Mouse (Mus musculus): ENCODE measurements at regions not wholly inside any gene's neighbourhood (a gene's known extent, or its start where the extent isn't known, plus 50 kb on each side); places are given as distances from the start of the nearest gene placed in this dataset.

DNA sequence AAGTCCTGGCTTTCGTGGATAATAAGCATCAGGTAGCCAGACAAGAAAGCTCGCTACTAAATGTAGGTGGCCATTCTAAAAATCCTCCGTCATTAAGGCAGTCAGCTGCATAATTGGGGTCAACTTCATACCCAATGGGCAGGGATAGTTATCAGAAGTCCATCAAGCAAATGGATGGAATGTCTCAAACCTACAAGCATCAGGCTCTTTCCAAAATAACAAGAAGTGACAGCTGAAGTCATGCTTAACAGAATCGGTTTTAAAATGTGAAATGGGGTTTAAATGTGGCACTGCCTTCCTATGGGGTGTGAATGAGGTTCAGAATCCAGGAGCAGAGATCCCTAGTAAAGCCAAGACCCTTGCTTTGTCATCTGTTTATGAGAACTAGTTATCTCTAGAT is 650.2 kb downstream of the Diaph3 start:
- H3K36me3 ChIP-seq (ENCODE audit: insufficient read depth, low read length), result no peaks in the 10 kb centered on the region
- H3K4me1 ChIP-seq (replicated peaks; ENCODE audit: low read depth, low read length), result no peaks in the 10 kb centered on the region
- TF ChIP-seq CTCF (conservative IDR thresholded peaks at IDR 0.05; ENCODE audit: low read length) (no peak), NANOG (IDR thresholded peaks at IDR 0.05; ENCODE audit: borderline replicate concordance, low read length) (no peak), POU5F1 (IDR thresholded peaks at IDR 0.05; ENCODE audit: borderline replicate concordance, low read length) (no peak)
- no peaks in the 10 kb centered on the region for H3K27me3 ChIP-seq (ENCODE audit: insufficient read depth, low read length)
- no peaks in the 10 kb centered on the region for H3K9me3 ChIP-seq (ENCODE audit: low read length)
- H3K4me3 ChIP-seq (replicated peaks; ENCODE audit: low read length), result no peak overlapping the region

DNA sequence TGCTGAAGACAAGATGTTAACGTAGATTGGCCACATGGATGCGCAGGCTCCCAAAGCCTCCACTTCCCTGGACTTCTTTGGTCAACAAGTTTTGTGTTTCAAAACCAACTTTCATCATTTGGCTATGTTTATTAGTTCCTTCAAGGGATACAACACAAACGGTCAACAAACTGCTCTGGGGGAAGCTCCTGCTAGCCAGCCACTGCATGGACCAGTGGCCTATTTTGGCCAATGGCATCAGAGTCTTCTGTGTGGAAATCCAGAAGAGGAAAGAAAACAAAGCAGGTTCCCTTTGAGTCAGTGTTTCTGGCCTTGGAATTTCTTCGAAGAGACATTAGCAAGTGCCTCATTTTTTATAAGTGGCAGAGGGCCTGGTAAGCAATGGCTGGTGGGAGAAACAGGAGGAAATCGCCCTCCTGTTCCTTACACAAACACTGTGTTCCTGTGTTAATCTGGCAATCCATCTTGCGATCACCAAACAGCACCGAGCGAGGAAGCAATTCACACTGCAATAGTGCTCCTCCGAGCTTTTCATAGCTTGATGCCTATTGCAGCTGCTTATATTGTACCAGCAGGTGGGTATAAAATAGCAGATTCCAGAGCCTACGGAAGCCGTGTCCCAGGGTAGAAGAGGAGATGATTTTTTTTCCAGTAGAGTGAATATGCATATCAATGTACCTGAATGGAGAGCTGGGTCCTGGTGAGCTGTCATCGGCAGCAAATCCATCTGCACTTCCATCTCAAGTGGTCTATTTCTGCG is 651.0 kb downstream of the Diaph3 start:
- Histone ChIP-seq H3K27me3 (ENCODE audit: insufficient read depth, low read length) (no peaks in the 10 kb centered on the region), H3K9me3 (ENCODE audit: low read length) (no peaks in the 10 kb centered on the region), H3K36me3 (ENCODE audit: insufficient read depth, low read length) (no peaks in the 10 kb centered on the region), H3K4me3 (replicated peaks; ENCODE audit: low read length) (no peak overlapping the region), H3K4me1 (replicated peaks; ENCODE audit: low read depth, low read length) (no peaks in the 10 kb centered on the region)
- TF ChIP-seq POU5F1 (IDR thresholded peaks at IDR 0.05; ENCODE audit: borderline replicate concordance, low read length), result no peak
- TF ChIP-seq NANOG (IDR thresholded peaks at IDR 0.05; ENCODE audit: borderline replicate concordance, low read length), result no peak
- TF ChIP-seq CTCF (conservative IDR thresholded peaks at IDR 0.05; ENCODE audit: low read length), result no peak

- no peak for TF ChIP-seq NANOG (IDR thresholded peaks at IDR 0.05; ENCODE audit: borderline replicate concordance, low read length)
- TF ChIP-seq CTCF (conservative IDR thresholded peaks at IDR 0.05; ENCODE audit: low read length), result no peak
- no peak for TF ChIP-seq POU5F1 (IDR thresholded peaks at IDR 0.05; ENCODE audit: borderline replicate concordance, low read length)
- H3K4me3 ChIP-seq (replicated peaks; ENCODE audit: low read length), result no peak overlapping the region
- no peaks in the 10 kb centered on the region for H3K27me3 ChIP-seq (ENCODE audit: insufficient read depth, low read length)
- H3K4me1 ChIP-seq (replicated peaks; ENCODE audit: low read depth, low read length), result no peaks in the 10 kb centered on the region
- no peaks in the 10 kb centered on the region for H3K9me3 ChIP-seq (ENCODE audit: low read length)
- H3K36me3 ChIP-seq (ENCODE audit: insufficient read depth, low read length), result no peaks in the 10 kb centered on the region
Observed at GRCm38 (mm10) chr14:86489044-86489816, 651.8 kb downstream of the Diaph3 start.

DNA sequence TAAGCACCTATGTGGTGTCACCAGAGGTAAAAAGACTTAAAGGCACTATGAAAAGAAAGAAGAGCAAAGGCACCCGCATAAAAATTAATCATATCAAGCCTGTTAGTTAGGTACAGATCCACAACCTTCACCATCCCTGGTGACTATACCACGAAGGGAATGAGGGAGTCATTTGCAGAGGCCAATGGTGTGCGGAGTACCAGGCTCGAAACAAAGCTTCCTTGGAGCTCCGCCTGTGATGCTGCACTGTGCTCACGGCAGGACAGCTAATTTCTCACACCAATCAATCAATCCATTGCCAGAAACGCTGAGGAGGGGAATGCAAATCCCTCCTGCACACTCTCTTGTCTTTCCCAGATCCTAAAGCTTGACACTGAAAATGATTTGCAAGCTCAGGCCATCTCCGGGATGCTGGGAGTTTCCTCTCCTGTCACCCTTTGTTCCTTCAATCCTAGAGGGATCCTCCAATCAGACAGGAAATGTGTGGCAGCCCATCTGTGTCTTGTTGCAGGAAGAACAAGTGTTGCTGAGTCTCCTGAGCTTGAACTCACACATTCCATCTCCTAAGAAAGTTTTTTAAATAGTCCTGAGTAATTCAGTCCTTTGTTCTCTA is 653.6 kb downstream of the Diaph3 start:
- Histone ChIP-seq H3K9me3 (ENCODE audit: low read length) (no peaks in the 10 kb centered on the region), H3K27me3 (ENCODE audit: insufficient read depth, low read length) (no peaks in the 10 kb centered on the region), H3K4me3 (replicated peaks; ENCODE audit: low read length) (no peak overlapping the region), H3K36me3 (ENCODE audit: insufficient read depth, low read length) (no peaks in the 10 kb centered on the region), H3K4me1 (replicated peaks; ENCODE audit: low read depth, low read length) (no peaks in the 10 kb centered on the region)
- no peak for TF ChIP-seq NANOG (IDR thresholded peaks at IDR 0.05; ENCODE audit: borderline replicate concordance, low read length)
- no peak for TF ChIP-seq CTCF (conservative IDR thresholded peaks at IDR 0.05; ENCODE audit: low read length)
- no peak for TF ChIP-seq POU5F1 (IDR thresholded peaks at IDR 0.05; ENCODE audit: borderline replicate concordance, low read length)

DNA sequence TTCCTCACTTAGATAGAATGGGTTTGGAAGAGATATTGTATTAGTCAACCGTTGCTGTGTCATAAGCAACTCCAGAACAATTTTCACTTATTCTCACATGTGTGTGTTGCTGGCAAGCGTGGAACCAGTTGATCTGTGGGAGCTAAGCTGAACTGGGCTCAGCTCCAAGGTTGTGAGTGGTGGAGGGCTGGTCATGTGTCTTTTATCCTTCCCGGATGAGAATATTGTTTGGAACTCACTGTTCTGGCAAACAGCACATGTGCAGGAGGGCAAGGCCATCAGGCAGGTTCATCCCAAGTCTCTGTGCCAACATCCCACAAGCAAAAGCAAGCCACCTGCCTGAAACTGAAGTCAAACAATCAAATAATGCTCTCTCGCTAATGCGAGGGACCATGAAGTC is 656.8 kb downstream of the Diaph3 start:
- no peak for TF ChIP-seq NANOG (IDR thresholded peaks at IDR 0.05; ENCODE audit: borderline replicate concordance, low read length)
- TF ChIP-seq CTCF (conservative IDR thresholded peaks at IDR 0.05; ENCODE audit: low read length), result no peak
- H3K27me3 ChIP-seq (ENCODE audit: insufficient read depth, low read length), result no peaks in the 10 kb centered on the region
- H3K9me3 ChIP-seq (ENCODE audit: low read length), result no peaks in the 10 kb centered on the region
- no peaks in the 10 kb centered on the region for H3K36me3 ChIP-seq (ENCODE audit: insufficient read depth, low read length)
- H3K4me3 ChIP-seq (replicated peaks; ENCODE audit: low read length), result no peak overlapping the region
- H3K4me1 ChIP-seq (replicated peaks; ENCODE audit: low read depth, low read length), result no peaks in the 10 kb centered on the region

- Histone ChIP-seq H3K27me3 (ENCODE audit: insufficient read depth, low read length) (no peaks in the 10 kb centered on the region), H3K9me3 (ENCODE audit: low read length) (no peaks in the 10 kb centered on the region), H3K4me3 (replicated peaks; ENCODE audit: low read length) (no peak overlapping the region), H3K36me3 (ENCODE audit: insufficient read depth, low read length) (no peaks in the 10 kb centered on the region), H3K4me1 (replicated peaks; ENCODE audit: low read depth, low read length) (no peaks in the 10 kb centered on the region)
- TF ChIP-seq POU5F1 (IDR thresholded peaks at IDR 0.05; ENCODE audit: borderline replicate concordance, low read length), result no peak
- TF ChIP-seq NANOG (IDR thresholded peaks at IDR 0.05; ENCODE audit: borderline replicate concordance, low read length), result no peak
- no peak for TF ChIP-seq CTCF (conservative IDR thresholded peaks at IDR 0.05; ENCODE audit: low read length)
Observed at GRCm38 (mm10) chr14:86473604-86474003, 667.4 kb downstream of the Diaph3 start.

DNA sequence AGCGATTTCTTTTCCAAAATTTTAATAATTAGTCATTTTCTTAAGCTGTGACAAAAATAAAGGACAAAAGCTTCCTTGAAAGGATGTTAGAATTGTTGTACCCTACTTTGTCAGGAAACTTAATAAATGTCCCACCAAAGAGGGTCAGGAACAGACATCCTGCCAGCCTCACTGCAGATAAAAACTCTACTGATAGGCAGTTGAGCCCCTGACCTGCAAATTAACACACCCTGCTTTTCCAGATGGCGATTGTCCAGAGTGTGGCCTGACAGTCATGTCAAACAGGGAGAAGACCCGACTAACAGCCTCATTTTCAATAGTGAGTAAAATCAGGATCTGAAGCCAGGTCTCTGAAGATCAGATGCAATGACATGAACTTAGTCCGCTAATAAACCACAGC is 670.6 kb downstream of the Diaph3 start:
- Histone ChIP-seq H3K9me3 (ENCODE audit: low read length) (peaks cover 6% of the 10 kb centered on the region; the same call in 1 of the 2 replicates), H3K27me3 (ENCODE audit: insufficient read depth, low read length) (no peaks in the 10 kb centered on the region), H3K4me3 (replicated peaks; ENCODE audit: low read length) (no peak overlapping the region), H3K36me3 (ENCODE audit: insufficient read depth, low read length) (no peaks in the 10 kb centered on the region), H3K4me1 (replicated peaks; ENCODE audit: low read depth, low read length) (no peaks in the 10 kb centered on the region)
- TF ChIP-seq NANOG (IDR thresholded peaks at IDR 0.05; ENCODE audit: borderline replicate concordance, low read length), result no peak
- no peak for TF ChIP-seq CTCF (conservative IDR thresholded peaks at IDR 0.05; ENCODE audit: low read length)
- TF ChIP-seq POU5F1 (IDR thresholded peaks at IDR 0.05; ENCODE audit: borderline replicate concordance, low read length), result no peak

- no peaks in the 10 kb centered on the region for H3K27me3 ChIP-seq (ENCODE audit: insufficient read depth, low read length)
- H3K4me3 ChIP-seq (replicated peaks; ENCODE audit: low read length), result no peak overlapping the region
- peaks cover 6% of the 10 kb centered on the region; the same call in 1 of the 2 replicates for H3K9me3 ChIP-seq (ENCODE audit: low read length)
- no peaks in the 10 kb centered on the region for H3K36me3 ChIP-seq (ENCODE audit: insufficient read depth, low read length)
- H3K4me1 ChIP-seq (replicated peaks; ENCODE audit: low read depth, low read length), result no peaks in the 10 kb centered on the region
- TF ChIP-seq POU5F1 (IDR thresholded peaks at IDR 0.05; ENCODE audit: borderline replicate concordance, low read length) (no peak), CTCF (conservative IDR thresholded peaks at IDR 0.05; ENCODE audit: low read length) (no peak), NANOG (IDR thresholded peaks at IDR 0.05; ENCODE audit: borderline replicate concordance, low read length) (no peak)
Observed at GRCm38 (mm10) chr14:86467886-86468463, 673.1 kb downstream of the Diaph3 start.

Data from E14TG2a.4 (cell line).